Mouse (Mus musculus) brain, embryonic 18.5 days (tissue): Measurements from ENCODE around the gene Syt1.

Source experiments
- DNase-seq: peaks from one replicate; pipeline ENCODE4 v3.0.0-alpha.2; 2012; ENCODE audit warnings: low read depth, low spot score

Gene Syt1

GRCm38 (mm10) chr10:108525506-108525905, 485.3 kb downstream of the Syt1 start:
- DNase-seq = no peak

GRCm38 (mm10) chr10:108524306-108525029, 486.3 kb downstream of the Syt1 start:
- no peak for DNase-seq

- DNase-seq = no peak
Measured at GRCm38 (mm10) chr10:108519156-108519555, 491.6 kb downstream of the Syt1 start.

- DNase-seq = no peak
Measured at GRCm38 (mm10) chr10:108517076-108517475, 493.7 kb downstream of the Syt1 start.

GRCm38 (mm10) chr10:108514671-108515070, 496.1 kb downstream of the Syt1 start:
- DNase-seq = no peak

- DNase-seq = no peak
Measured at GRCm38 (mm10) chr10:108509579-108509978, 501.2 kb downstream of the Syt1 start.

- no peak for DNase-seq
Measured at GRCm38 (mm10) chr10:108506917-108507316, 503.9 kb downstream of the Syt1 start.

- no peak for DNase-seq
Measured at GRCm38 (mm10) chr10:108504925-108505324, 505.9 kb downstream of the Syt1 start.

- no peak for DNase-seq
Measured at GRCm38 (mm10) chr10:108504128-108504870, 506.5 kb downstream of the Syt1 start.

GRCm38 (mm10) chr10:108490231-108490630, 520.6 kb downstream of the Syt1 start:
- DNase-seq = no peak

GRCm38 (mm10) chr10:108483991-108484390, 526.8 kb downstream of the Syt1 start:
- no peak for DNase-seq

- DNase-seq = no peak
Measured at GRCm38 (mm10) chr10:108480146-108480850, 530.5 kb downstream of the Syt1 start.

- DNase-seq = no peak
Measured at GRCm38 (mm10) chr10:108470319-108470955, 540.3 kb downstream of the Syt1 start.

GRCm38 (mm10) chr10:108466539-108466938, 544.2 kb downstream of the Syt1 start:
- DNase-seq = no peak

- no peak for DNase-seq
Measured at GRCm38 (mm10) chr10:108461862-108462261, 548.9 kb downstream of the Syt1 start.

GRCm38 (mm10) chr10:108457054-108457453, 553.7 kb downstream of the Syt1 start:
- no peak for DNase-seq

- DNase-seq = peak; percentile 22
Measured at GRCm38 (mm10) chr10:108455883-108456282, 554.9 kb downstream of the Syt1 start.

GRCm38 (mm10) chr10:108455204-108455603, 555.6 kb downstream of the Syt1 start:
- no peak for DNase-seq

GRCm38 (mm10) chr10:108454691-108455117, 556.1 kb downstream of the Syt1 start:
- no peak for DNase-seq

- no peak for DNase-seq
Measured at GRCm38 (mm10) chr10:108453561-108453960, 557.2 kb downstream of the Syt1 start.

- no peak for DNase-seq
Measured at GRCm38 (mm10) chr10:108452421-108452820, 558.4 kb downstream of the Syt1 start.

- DNase-seq = no peak
Measured at GRCm38 (mm10) chr10:108451516-108451915, 559.3 kb downstream of the Syt1 start.
